Mouse (Mus musculus) thymus, adult 2 months (tissue): ENCODE results near the gene Abhd14a. TPM values are rescaled to one million over a fixed set of nuclear protein-coding genes. Genes with fewer than 3 reads are reported as not detected.

Experiments
- DNase-seq: peaks from one replicate; pipeline ENCODE4 v3.0.0; 2021
- H3K27ac ChIP-seq: fragments of 200-500 bp; 2 replicates; pipeline ENCODE4 v1.5.1; 2012; ENCODE audit warnings: low read length, control low read depth; ENCODE audit not compliant: control insufficient read depth, insufficient read depth
- H3K27me3 ChIP-seq: fragments of 200-500 bp; 2 replicates; pipeline ENCODE4 v1.6.1; 2012; ENCODE audit warnings: mild to moderate bottlenecking, low read length, moderate library complexity, mixed read lengths; ENCODE audit not compliant: control insufficient read depth, insufficient read depth
- H3K36me3 ChIP-seq: fragments of 200-500 bp; 2 replicates; pipeline ENCODE4 v1.6.1; 2012; ENCODE audit warnings: mild to moderate bottlenecking, low read length, moderate library complexity; ENCODE audit not compliant: control insufficient read depth, insufficient read depth
- H3K4me1 ChIP-seq: fragments of 200-500 bp; replicated peaks from 2 replicates; pipeline ENCODE4 v1.6.1; 2012; ENCODE audit warnings: low read length; ENCODE audit not compliant: control insufficient read depth, insufficient read depth
- H3K4me3 ChIP-seq: fragments of 200-500 bp; 2 replicates; pipeline ENCODE4 v1.5.1; 2012; ENCODE audit warnings: mild to moderate bottlenecking, low read length, control low read depth, moderate library complexity; ENCODE audit not compliant: control insufficient read depth, insufficient read depth
- CTCF ChIP-seq: fragments of 200-500 bp; IDR thresholded peaks from 2 replicates; pipeline ENCODE4 v1.5.1; 2012; ENCODE audit warnings: mild to moderate bottlenecking, control low read depth, low read length, moderate library complexity, borderline replicate concordance; ENCODE audit not compliant: control insufficient read depth, poor library complexity, insufficient read depth; ENCODE audit errors: extremely low read depth
- POLR2A ChIP-seq: fragments of 200-500 bp; IDR thresholded peaks from 2 replicates; pipeline ENCODE4 v1.6.1; 2012; ENCODE audit warnings: mild to moderate bottlenecking, low read length, control low read depth, moderate library complexity; ENCODE audit not compliant: control insufficient read depth, poor library complexity, insufficient read depth; ENCODE audit errors: extremely low read depth
- WGBS: fragments of 180-500 bp; shearing (Covaris S2); methylation state at CpG from one replicate; pipeline ENCODE4 v1.1.7; 2018; 5-methylcytosine and 5-hydroxymethylcytosine counted together
- polyA plus RNA-seq: library from polyadenylated mRNA; depleted of rRNA; stranded (reverse); fragments of >200 nt; gene quantifications from 2 replicates; pipeline ENCODE4 v1.2.3, GENCODE M21; 2012

Abhd14a gene
- polyA plus RNA-seq, 1 experiment: 19.8 TPM

- Histone ChIP-seq H3K27me3 (peaks cover 9% of the 10 kb centered on the region; the same call in 1 of the 2 replicates), H3K4me3 (peak overlapping the region; percentile 36), H3K36me3 (no peaks in the 10 kb centered on the region), H3K4me1 (peaks cover 14% of the 10 kb centered on the region), H3K27ac (no peak overlapping the region)
- WGBS: 2% methylated on average over 98 of the region's 99 CpGs
- no peak for DNase-seq
- no peak for TF ChIP-seq CTCF
- no peak for TF ChIP-seq POLR2A
Measured at GRCm38 (mm10) chr9:106464751-106465541, 17.5 kb upstream of the Abhd14a start.

GRCm38 (mm10) chr9:106463122-106464063, 15.9 kb upstream of the Abhd14a start:
- peaks cover 9% of the 10 kb centered on the region; the same call in 1 of the 2 replicates for H3K27me3 ChIP-seq
- H3K4me1 ChIP-seq: peaks cover 9% of the 10 kb centered on the region; the same call in 1 of the 2 replicates
- no peak overlapping the region for H3K27ac ChIP-seq
- H3K36me3 ChIP-seq: no peaks in the 10 kb centered on the region
- H3K4me3 ChIP-seq: no peak overlapping the region
- WGBS: 96% methylated on average over 21 of the region's 21 CpGs
- DNase-seq: no peak
- TF ChIP-seq POLR2A (no peak), CTCF (no peak)

- Histone ChIP-seq H3K4me1 (peaks cover 9% of the 10 kb centered on the region; the same call in 1 of the 2 replicates), H3K4me3 (no peak overlapping the region), H3K27me3 (peaks cover 9% of the 10 kb centered on the region; the same call in 1 of the 2 replicates), H3K36me3 (no peaks in the 10 kb centered on the region), H3K27ac (no peak overlapping the region)
- TF ChIP-seq POLR2A: no peak
- TF ChIP-seq CTCF: no peak
- no peak for DNase-seq
- 99% methylated on average over 12 of the region's 12 CpGs for WGBS
Measured at GRCm38 (mm10) chr9:106462430-106462800, 14.9 kb upstream of the Abhd14a start.

- 96% methylated on average over 16 of the region's 16 CpGs for WGBS
- Histone ChIP-seq H3K27ac (no peak overlapping the region), H3K4me1 (peaks cover 9% of the 10 kb centered on the region; the same call in 1 of the 2 replicates), H3K27me3 (peaks cover 9% of the 10 kb centered on the region; the same call in 1 of the 2 replicates), H3K36me3 (no peaks in the 10 kb centered on the region), H3K4me3 (no peak overlapping the region)
- no peak for TF ChIP-seq POLR2A
- TF ChIP-seq CTCF: no peak
- DNase-seq: no peak
Measured at GRCm38 (mm10) chr9:106461641-106462429, 14.4 kb upstream of the Abhd14a start.

GRCm38 (mm10) chr9:106461026-106461415, 13.5 kb upstream of the Abhd14a start:
- Histone ChIP-seq H3K27ac (no peak overlapping the region), H3K27me3 (peaks cover 9% of the 10 kb centered on the region; the same call in 1 of the 2 replicates), H3K36me3 (no peaks in the 10 kb centered on the region), H3K4me3 (no peak overlapping the region), H3K4me1 (peaks cover 9% of the 10 kb centered on the region; the same call in 1 of the 2 replicates)
- 96% methylated on average over 9 of the region's 9 CpGs for WGBS
- TF ChIP-seq POLR2A (no peak), CTCF (no peak)
- DNase-seq: no peak

- H3K4me1 ChIP-seq: peaks cover 6% of the 10 kb centered on the region; the same call in 1 of the 2 replicates
Measured at GRCm38 (mm10) chr9:106460401-106461025, 13.0 kb upstream of the Abhd14a start.

More at GRCm38 (mm10) chr9:106460401-106461025, 13.0 kb upstream of the Abhd14a start:
- Histone ChIP-seq H3K27me3 (peaks cover 9% of the 10 kb centered on the region; the same call in 1 of the 2 replicates), H3K36me3 (no peaks in the 10 kb centered on the region), H3K4me3 (no peak overlapping the region), H3K27ac (no peak overlapping the region)
- TF ChIP-seq POLR2A (no peak), CTCF (no peak)
- DNase-seq: no peak
- WGBS: 96% methylated on average over 18 of the region's 18 CpGs
